Mouse (Mus musculus): ENCODE results near the gene Gimap1. TPM values are rescaled to one million over a fixed set of nuclear protein-coding genes. Genes with fewer than 3 reads are reported as not detected.

Gene Gimap1
- polyA plus RNA-seq, 1 experiment: not detected

- no peak overlapping the region for H3K4me3 ChIP-seq
- no peak overlapping the region for H3K4me2 ChIP-seq (ENCODE audit: low read depth)
- no peaks in the 10 kb centered on the region for H3K36me3 ChIP-seq (ENCODE audit: control insufficient read depth, insufficient read depth)
- H3ac ChIP-seq (ENCODE audit: control insufficient read depth, insufficient read length): no peak overlapping the region
- H3K79me2 ChIP-seq (ENCODE audit: control insufficient read depth, insufficient read depth): no peaks in the 10 kb centered on the region
- no peak for TF ChIP-seq MAX (IDR thresholded peaks at IDR 0.05; ENCODE audit: low read depth)
- TF ChIP-seq REST (IDR thresholded peaks at IDR 0.05; ENCODE audit: insufficient read depth, insufficient read length): no peak
- H3K27me3 ChIP-seq (ENCODE audit: control insufficient read depth, insufficient read depth, insufficient read length): no peaks in the 10 kb centered on the region
Measured at GRCm38 (mm10) chr6:48785189-48785588, 46.3 kb downstream of the Gimap1 start.

GRCm38 (mm10) chr6:48785601-48786000 is 46.7 kb downstream of the Gimap1 start:
- Histone ChIP-seq H3K36me3 (ENCODE audit: control insufficient read depth, insufficient read depth) (no peaks in the 10 kb centered on the region), H3K79me2 (ENCODE audit: control insufficient read depth, insufficient read depth) (no peaks in the 10 kb centered on the region), H3K27me3 (ENCODE audit: control insufficient read depth, insufficient read depth, insufficient read length) (no peaks in the 10 kb centered on the region), H3K4me3 (no peak overlapping the region), H3ac (ENCODE audit: control insufficient read depth, insufficient read length) (no peak overlapping the region), H3K4me2 (ENCODE audit: low read depth) (no peak overlapping the region)
- TF ChIP-seq MYOD1 (IDR thresholded peaks at IDR 0.05; ENCODE audit: control insufficient read depth in 1 of 3, insufficient read length in 2 of 3, low read depth in 2 of 3) (no peak), CEBPB (IDR thresholded peaks at IDR 0.05; ENCODE audit: insufficient read depth, poor library complexity, severe bottlenecking) (no peak), E2F4 (IDR thresholded peaks at IDR 0.05; ENCODE audit: insufficient read depth) (no peak), MAX (IDR thresholded peaks at IDR 0.05; ENCODE audit: low read depth) (no peak), POLR2A (IDR thresholded peaks at IDR 0.05; ENCODE audit: insufficient read length, low read depth) (no peak), TCF3 (IDR thresholded peaks at IDR 0.05; ENCODE audit: insufficient read length, low read depth) (no peak), MYOG (IDR thresholded peaks at IDR 0.05; ENCODE audit: control insufficient read depth in 1 of 3, insufficient read depth in 1 of 3, insufficient read length in 2 of 3, low read depth in 2 of 3) (no peak), USF1 (IDR thresholded peaks at IDR 0.05; ENCODE audit: low read depth) (no peak), TCF12 (IDR thresholded peaks at IDR 0.05; ENCODE audit: insufficient read depth, poor library complexity, severe bottlenecking) (no peak)

GRCm38 (mm10) chr6:48787867-48788266 is 49.0 kb downstream of the Gimap1 start:
- Histone ChIP-seq H3K79me2 (ENCODE audit: control insufficient read depth, insufficient read depth) (no peaks in the 10 kb centered on the region), H3ac (ENCODE audit: control insufficient read depth, insufficient read length) (no peak overlapping the region), H3K4me3 (no peak overlapping the region), H3K36me3 (ENCODE audit: control insufficient read depth, insufficient read depth) (no peaks in the 10 kb centered on the region), H3K4me2 (ENCODE audit: low read depth) (no peak overlapping the region), H3K27me3 (ENCODE audit: control insufficient read depth, insufficient read depth, insufficient read length) (no peaks in the 10 kb centered on the region)
- TF ChIP-seq REST (IDR thresholded peaks at IDR 0.05; ENCODE audit: insufficient read depth, insufficient read length) (no peak), MYOG (IDR thresholded peaks at IDR 0.05; ENCODE audit: control insufficient read depth in 1 of 3, insufficient read depth in 1 of 3, insufficient read length in 2 of 3, low read depth in 2 of 3) (no peak), TCF12 (IDR thresholded peaks at IDR 0.05; ENCODE audit: insufficient read depth, poor library complexity, severe bottlenecking) (no peak), MYOD1 (IDR thresholded peaks at IDR 0.05; ENCODE audit: control insufficient read depth in 1 of 3, insufficient read length in 2 of 3, low read depth in 2 of 3) (no peak), MAX (IDR thresholded peaks at IDR 0.05; ENCODE audit: low read depth) (no peak), E2F4 (IDR thresholded peaks at IDR 0.05; ENCODE audit: insufficient read depth) (no peak), TCF3 (IDR thresholded peaks at IDR 0.05; ENCODE audit: insufficient read length, low read depth) (no peak), POLR2A (IDR thresholded peaks at IDR 0.05; ENCODE audit: insufficient read length, low read depth) (no peak)

Other genes starting within 250 kb of the Gimap1 start
- gene Atp6v0e2, start 201.4 kb upstream of the Gimap1 start, polyA plus RNA-seq (2012; fragmentation: generic; extraction: Trizol): 5.1 TPM
- gene Lrrc61, start 184.3 kb upstream of the Gimap1 start, polyA plus RNA-seq (2012; fragmentation: generic; extraction: Trizol): 10.0 TPM
- 0.17 TPM for gene Rarres2, start 166.3 kb upstream of the Gimap1 start, polyA plus RNA-seq (2012; fragmentation: generic; extraction: Trizol)
- not detected for gene Gm45021, start 149.4 kb upstream of the Gimap1 start, polyA plus RNA-seq (2012; fragmentation: generic; extraction: Trizol)
- gene Repin1, start 145.2 kb upstream of the Gimap1 start, polyA plus RNA-seq (2012; fragmentation: generic; extraction: Trizol): 15.3 TPM
- gene Gm44965, start 145.1 kb upstream of the Gimap1 start, polyA plus RNA-seq (2012; fragmentation: generic; extraction: Trizol): 1.5 TPM
- 4.1 TPM for gene Zfp775, start 137.0 kb upstream of the Gimap1 start, polyA plus RNA-seq (2012; fragmentation: generic; extraction: Trizol)
- gene AI854703, start 112.3 kb upstream of the Gimap1 start, polyA plus RNA-seq (2012; fragmentation: generic; extraction: Trizol): 0.01 TPM
- 0.01 TPM for gene Gimap8, start 91.8 kb upstream of the Gimap1 start, polyA plus RNA-seq (2012; fragmentation: generic; extraction: Trizol)
- gene Gimap9, start 62.9 kb upstream of the Gimap1 start, polyA plus RNA-seq (2012; fragmentation: generic; extraction: Trizol): 0.42 TPM
- gene Gimap4, start 54.5 kb upstream of the Gimap1 start, polyA plus RNA-seq (2012; fragmentation: generic; extraction: Trizol): not detected
- gene Gimap6, start 30.8 kb upstream of the Gimap1 start, polyA plus RNA-seq (2012; fragmentation: generic; extraction: Trizol): not detected
- gene Gm28053, start 20.4 kb upstream of the Gimap1 start, polyA plus RNA-seq (2012; fragmentation: generic; extraction: Trizol): not detected
- not detected for gene Gimap7, start 20.4 kb upstream of the Gimap1 start, polyA plus RNA-seq (2012; fragmentation: generic; extraction: Trizol)
- not detected for gene Gimap5, start 7.1 kb downstream of the Gimap1 start, polyA plus RNA-seq (2012; fragmentation: generic; extraction: Trizol)
- gene Gimap3, start 31.8 kb downstream of the Gimap1 start, polyA plus RNA-seq (2012; fragmentation: generic; extraction: Trizol): not detected
- gene Tmem176a, start 101.9 kb downstream of the Gimap1 start, polyA plus RNA-seq (2012; fragmentation: generic; extraction: Trizol): 3.0 TPM
- gene Tmem176b, start 102.4 kb downstream of the Gimap1 start, polyA plus RNA-seq (2012; fragmentation: generic; extraction: Trizol): 9.9 TPM
- gene Aoc1, start 133.8 kb downstream of the Gimap1 start, polyA plus RNA-seq (2012; fragmentation: generic; extraction: Trizol): not detected
- gene 1600015I10Rik, start 190.8 kb downstream of the Gimap1 start, polyA plus RNA-seq (2012; fragmentation: generic; extraction: Trizol): not detected
- gene Doxl2, start 235.9 kb downstream of the Gimap1 start, polyA plus RNA-seq (2012; fragmentation: generic; extraction: Trizol): not detected
- not detected for gene Svs1, start 247.8 kb downstream of the Gimap1 start, polyA plus RNA-seq (2012; fragmentation: generic; extraction: Trizol)